Mouse (Mus musculus): Measurements from ENCODE around the gene Gm10491. TPM values are rescaled to one million over a fixed set of nuclear protein-coding genes. Genes with fewer than 3 reads are reported as not detected.

Gene Gm10491
- polyA plus RNA-seq, 1 experiment from 2014 or later = not detected

GRCm38 (mm10) chrX:7864551-7864950 lies 43.1 kb downstream of the Gm10491 start:
- 0 out of 2 replicates have a peak, but pooled peaks cover 5% of the 10 kb centered on the region for H3K36me3 ChIP-seq (ENCODE audit: insufficient read depth, low read length)
- H3K27me3 ChIP-seq (ENCODE audit: insufficient read depth, low read length) = no peaks in the 10 kb centered on the region
- no peak overlapping the region for H3K4me3 ChIP-seq (ENCODE audit: low read length)
- no peak for ATAC-seq (ENCODE audit: low FRiP score, low TSS enrichment)
- 80% methylated on average over 3 of the region's 3 CpGs for WGBS
- no peak overlapping the region for H3K4me2 ChIP-seq (replicated peaks; ENCODE audit: low read depth, low read length)
- no peak overlapping the region for H3K27ac ChIP-seq (ENCODE audit: low read length)
- no peak overlapping the region for H3K9ac ChIP-seq (replicated peaks; ENCODE audit: low read length)
- no peaks in the 10 kb centered on the region for H3K4me1 ChIP-seq (ENCODE audit: insufficient read depth, low read length)
- no peaks in the 10 kb centered on the region for H3K9me3 ChIP-seq (ENCODE audit: low read length)

GRCm38 (mm10) chrX:7863181-7863580 lies 44.5 kb downstream of the Gm10491 start:
- H3K4me1 ChIP-seq (ENCODE audit: insufficient read depth, low read length) = no peaks in the 10 kb centered on the region
- no peaks in the 10 kb centered on the region for H3K27me3 ChIP-seq (ENCODE audit: insufficient read depth, low read length)
- no peak for ATAC-seq (ENCODE audit: low FRiP score, low TSS enrichment)
- no peak overlapping the region for H3K4me2 ChIP-seq (replicated peaks; ENCODE audit: low read depth, low read length)
- H3K4me3 ChIP-seq (ENCODE audit: low read length) = no peak overlapping the region
- H3K27ac ChIP-seq (ENCODE audit: low read length) = no peak overlapping the region
- H3K36me3 ChIP-seq (ENCODE audit: insufficient read depth, low read length) = 0 out of 2 replicates have a peak, but pooled peaks cover 5% of the 10 kb centered on the region
- H3K9ac ChIP-seq (replicated peaks; ENCODE audit: low read length) = no peak overlapping the region
- 90% methylated on average over 1 of the region's 1 CpGs for WGBS
- no peaks in the 10 kb centered on the region for H3K9me3 ChIP-seq (ENCODE audit: low read length)

GRCm38 (mm10) chrX:7859191-7859753 lies 48.4 kb downstream of the Gm10491 start:
- Histone ChIP-seq H3K36me3 (ENCODE audit: insufficient read depth, low read length) (no peaks in the 10 kb centered on the region), H3K4me1 (ENCODE audit: insufficient read depth, low read length) (no peaks in the 10 kb centered on the region), H3K4me2 (replicated peaks; ENCODE audit: low read depth, low read length) (no peak overlapping the region), H3K9ac (replicated peaks; ENCODE audit: low read length) (no peak overlapping the region), H3K4me3 (ENCODE audit: low read length) (no peak overlapping the region), H3K27me3 (ENCODE audit: insufficient read depth, low read length) (no peaks in the 10 kb centered on the region), H3K27ac (ENCODE audit: low read length) (no peak overlapping the region), H3K9me3 (ENCODE audit: low read length) (no peaks in the 10 kb centered on the region)
- ATAC-seq (ENCODE audit: low FRiP score, low TSS enrichment) = no peak
- 89% methylated on average over 3 of the region's 3 CpGs for WGBS

Other genes with a start within 250 kb of the Gm10491 start
- gene Plp2, start 236.4 kb downstream of the Gm10491 start, polyA plus RNA-seq (2015; fragmentation: Nextera tagmentation; extraction: Ambion mirVana) = 170 and 179 TPM in 2 replicates
- gene Magix, start 226.6 kb downstream of the Gm10491 start, polyA plus RNA-seq (2015; fragmentation: Nextera tagmentation; extraction: Ambion mirVana) = 0.91 and 1.4 TPM in 2 replicates
- gene Gpkow, start 210.7 kb downstream of the Gm10491 start, polyA plus RNA-seq (2015; fragmentation: Nextera tagmentation; extraction: Ambion mirVana) = 47.6 and 50.4 TPM in 2 replicates
- 45.7 and 48.8 TPM in 2 replicates for gene Wdr45, start 193.5 kb downstream of the Gm10491 start, polyA plus RNA-seq (2015; fragmentation: Nextera tagmentation; extraction: Ambion mirVana)
- gene Gm45208, start 185.6 kb downstream of the Gm10491 start, polyA plus RNA-seq (2015; fragmentation: Nextera tagmentation; extraction: Ambion mirVana) = 0.59 TPM in 1 of 2 replicates, not detected in the other
- 69.3 and 74.7 TPM in 2 replicates for gene Praf2, start 179.4 kb downstream of the Gm10491 start, polyA plus RNA-seq (2015; fragmentation: Nextera tagmentation; extraction: Ambion mirVana)
- gene Ccdc120, start 156.9 kb downstream of the Gm10491 start, polyA plus RNA-seq (2015; fragmentation: Nextera tagmentation; extraction: Ambion mirVana) = 17.4 and 19.6 TPM in 2 replicates
- 30.9 and 31.4 TPM in 2 replicates for gene Tfe3, start 145.3 kb downstream of the Gm10491 start, polyA plus RNA-seq (2015; fragmentation: Nextera tagmentation; extraction: Ambion mirVana)
- 47.5 and 57.0 TPM in 2 replicates for gene Gripap1, start 118.1 kb downstream of the Gm10491 start, polyA plus RNA-seq (2015; fragmentation: Nextera tagmentation; extraction: Ambion mirVana)
- gene Kcnd1, start 85.5 kb downstream of the Gm10491 start, polyA plus RNA-seq (2015; fragmentation: Nextera tagmentation; extraction: Ambion mirVana) = 1.7 and 1.9 TPM in 2 replicates
- 37.5 and 39.1 TPM in 2 replicates for gene Otud5, start 66.5 kb downstream of the Gm10491 start, polyA plus RNA-seq (2015; fragmentation: Nextera tagmentation; extraction: Ambion mirVana)
- 11.7 and 13.4 TPM in 2 replicates for gene Pim2, start 29.6 kb downstream of the Gm10491 start, polyA plus RNA-seq (2015; fragmentation: Nextera tagmentation; extraction: Ambion mirVana)
- 37.8 and 41.1 TPM in 2 replicates for gene Slc35a2, start 23.8 kb downstream of the Gm10491 start, polyA plus RNA-seq (2015; fragmentation: Nextera tagmentation; extraction: Ambion mirVana)
- 113 and 124 TPM in 2 replicates for gene Pqbp1, start 8.6 kb downstream of the Gm10491 start, polyA plus RNA-seq (2015; fragmentation: Nextera tagmentation; extraction: Ambion mirVana)
- gene Timm17b, start 8.5 kb downstream of the Gm10491 start, polyA plus RNA-seq (2015; fragmentation: Nextera tagmentation; extraction: Ambion mirVana) = 182 and 184 TPM in 2 replicates
- gene Gm10490, start 1.7 kb upstream of the Gm10491 start, polyA plus RNA-seq (2015; fragmentation: Nextera tagmentation; extraction: Ambion mirVana) = not detected in 2 replicates
- 1.4 and 2.3 TPM in 2 replicates for gene Pcsk1n, start 12.0 kb upstream of the Gm10491 start, polyA plus RNA-seq (2015; fragmentation: Nextera tagmentation; extraction: Ambion mirVana)
- not detected in 2 replicates for gene Eras, start 20.8 kb upstream of the Gm10491 start, polyA plus RNA-seq (2015; fragmentation: Nextera tagmentation; extraction: Ambion mirVana)
- 65.3 and 69.8 TPM in 2 replicates for gene Hdac6, start 40.1 kb upstream of the Gm10491 start, polyA plus RNA-seq (2015; fragmentation: Nextera tagmentation; extraction: Ambion mirVana)
- gene Gata1, start 70.2 kb upstream of the Gm10491 start, polyA plus RNA-seq (2015; fragmentation: Nextera tagmentation; extraction: Ambion mirVana) = 0.58 and 0.69 TPM in 2 replicates
- gene Glod5, start 110.7 kb upstream of the Gm10491 start, polyA plus RNA-seq (2015; fragmentation: Nextera tagmentation; extraction: Ambion mirVana) = 0.34 and 0.64 TPM in 2 replicates
- gene Suv39h1, start 166.9 kb upstream of the Gm10491 start, polyA plus RNA-seq (2015; fragmentation: Nextera tagmentation; extraction: Ambion mirVana) = 66.5 and 70.7 TPM in 2 replicates
- gene Was, start 182.7 kb upstream of the Gm10491 start, polyA plus RNA-seq (2015; fragmentation: Nextera tagmentation; extraction: Ambion mirVana) = 0.11 and 0.18 TPM in 2 replicates
- 29.0 and 29.6 TPM in 2 replicates for gene Wdr13, start 225.1 kb upstream of the Gm10491 start, polyA plus RNA-seq (2015; fragmentation: Nextera tagmentation; extraction: Ambion mirVana)
- gene Rbm3, start 238.0 kb upstream of the Gm10491 start, polyA plus RNA-seq (2015; fragmentation: Nextera tagmentation; extraction: Ambion mirVana) = 433 and 441 TPM in 2 replicates

Data from kidney, embryonic 16.5 days (tissue).